Mouse (Mus musculus) stomach, postnatal 0 days (tissue): ENCODE measurements around the gene Npw.

Source experiments
- CTCF ChIP-seq: IDR thresholded peaks from 2 replicates; pipeline ENCODE4 v1.5.1; 2016; ENCODE audit warnings: antibody characterized with exemption, low read depth, mild to moderate bottlenecking, moderate library complexity
- EP300 ChIP-seq: optimal IDR thresholded peaks from 2 replicates; pipeline ENCODE3; 2016; ENCODE audit warnings: antibody characterized with exemption

- TF ChIP-seq CTCF (no peak), EP300 (no peak)
Measured at GRCm38 (mm10) chr17:24633831-24634230, 24.4 kb downstream of the Npw start.
